Mouse (Mus musculus) embryonic facial prominence, embryonic 13.5 days (tissue): ENCODE data around the gene Fkbp11. TPM values are rescaled to one million over a fixed set of nuclear protein-coding genes. Genes with fewer than 3 reads are reported as not detected.
A peak's percentile ranks its signal among the peaks of the same experiment; 100 is the strongest.
"Not testable (repeated sequence)": the region's sequence is repeated elsewhere in the genome, so short reads cannot be mapped to it uniquely, and the experiment has no call there.

ENCODE experiments used
- ATAC-seq: fragments of 200-750 bp; cut with Nextera tagmentation; 2 replicates; pipeline ENCODE4 v1.8.0; 2017; ENCODE audit warnings: low read depth; ENCODE audit not compliant: insufficient number of reproducible peaks, insufficient read depth, low FRiP score, low TSS enrichment
- H3K27ac ChIP-seq: fragments of 300-500 bp; sonication (generic); 2 replicates; pipeline ENCODE4 v1.5.1; 2015; ENCODE audit warnings: moderate library complexity, mild to moderate bottlenecking, inconsistent platforms
- H3K27me3 ChIP-seq: fragments of 300-500 bp; sonication (generic); 2 replicates; pipeline ENCODE4 v1.6.1; 2015; ENCODE audit warnings: mild to moderate bottlenecking, inconsistent platforms
- H3K36me3 ChIP-seq: fragments of 300-500 bp; sonication (generic); 2 replicates; pipeline ENCODE4 v1.6.1; 2015; ENCODE audit warnings: mild to moderate bottlenecking, inconsistent platforms
- H3K4me1 ChIP-seq: fragments of 300-500 bp; sonication (generic); 2 replicates; pipeline ENCODE4 v1.6.1; 2015; ENCODE audit warnings: inconsistent platforms
- H3K4me2 ChIP-seq: fragments of 300-500 bp; sonication (generic); 2 replicates; pipeline ENCODE4 v1.6.1; 2015; ENCODE audit warnings: moderate library complexity, mild to moderate bottlenecking, inconsistent platforms
- H3K4me3 ChIP-seq: fragments of 300-500 bp; sonication (generic); 2 replicates; pipeline ENCODE4 v1.5.1; 2015; ENCODE audit warnings: mild to moderate bottlenecking, inconsistent platforms
- H3K9ac ChIP-seq: fragments of 300-500 bp; sonication (generic); 2 replicates; pipeline ENCODE4 v1.6.1; 2015; ENCODE audit warnings: mild to moderate bottlenecking, inconsistent platforms
- H3K9me3 ChIP-seq: fragments of 300-500 bp; sonication (generic); 2 replicates; pipeline ENCODE4 v1.6.1; 2016; ENCODE audit warnings: inconsistent platforms
- WGBS: fragments of 180-500 bp; shearing (Covaris S2); methylation state at CpG from one replicate; pipeline ENCODE4 v1.1.7; 2015; ENCODE audit warnings: mixed read lengths; 5-methylcytosine and 5-hydroxymethylcytosine counted together
- polyA plus RNA-seq: library from polyadenylated mRNA; unstranded; fragments of >200 nt; fragmentation: Nextera tagmentation; extraction: Ambion mirVana; gene quantifications from 2 replicates; pipeline ENCODE4 v1.2.1, GENCODE M21; 2015

Gene Fkbp11
- polyA plus RNA-seq, 1 experiment from 2014 or later: 48.3 TPM

DNA sequence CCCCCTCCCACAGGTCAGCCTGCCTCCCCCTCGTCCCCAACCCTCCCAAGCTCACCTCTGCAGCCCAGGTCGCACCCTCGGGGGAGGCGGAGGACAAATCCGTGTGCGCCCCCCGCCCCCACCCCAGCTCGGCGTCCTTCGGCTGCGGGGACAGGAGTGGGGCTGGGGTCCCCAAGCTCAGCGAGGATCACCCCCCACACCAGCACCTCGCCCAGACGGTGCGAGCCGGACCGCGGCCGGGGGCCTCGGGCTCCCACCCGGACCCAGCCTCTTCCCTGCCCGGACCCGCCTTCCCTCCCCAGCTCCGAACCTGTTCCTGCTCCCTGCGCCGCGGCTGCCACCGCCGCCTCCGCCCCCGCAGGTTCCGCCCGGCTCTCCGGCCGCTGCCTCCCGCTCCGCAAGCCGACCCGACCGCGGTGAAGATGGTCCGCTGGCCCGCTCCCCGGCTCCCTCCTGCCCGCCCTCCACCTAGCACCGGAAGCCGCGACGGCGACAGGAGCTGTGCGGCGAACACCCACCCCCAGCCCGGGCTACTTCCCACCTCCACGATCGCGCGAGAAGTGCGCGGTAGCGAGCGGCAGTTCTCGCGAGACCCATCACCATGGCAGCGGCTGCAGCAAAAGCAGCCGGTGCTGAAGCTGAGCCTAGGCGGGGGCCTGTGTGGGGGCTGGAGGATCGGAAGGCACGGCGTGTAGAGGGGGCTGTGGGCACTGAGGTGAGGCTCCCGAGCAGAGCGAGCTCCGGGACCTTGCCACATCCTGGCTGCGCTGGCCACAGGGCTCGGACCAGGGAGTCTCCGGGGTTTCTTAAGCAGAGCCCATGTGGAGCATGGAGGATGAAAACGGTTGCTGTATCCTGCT lies 34.9 kb upstream of the Fkbp11 start, which contains the start of gene Arf3:
Gene Arf3, minus strand, starts transcription at position 545 of the 860 bp plus-strand sequence.
- peak within 1 kb of the TSS; percentile 97 for H3K4me3 ChIP-seq
- H3K9me3 ChIP-seq: no peaks in the 10 kb centered on the region
- under 1% methylated on average over 76 of the region's 76 CpGs for WGBS
- peaks cover 20% of the 10 kb centered on the region for H3K4me1 ChIP-seq
- H3K9ac ChIP-seq: peak within 1 kb of the TSS; percentile 92
- peak; percentile 87 for ATAC-seq
- peak within 1 kb of the TSS; percentile 85 for H3K4me2 ChIP-seq
- H3K27me3 ChIP-seq: peaks cover 17% of the 10 kb centered on the region; the same call in 1 of the 2 replicates
- peaks cover 19% of the 10 kb centered on the region for H3K36me3 ChIP-seq
- H3K27ac ChIP-seq: peak within 1 kb of the TSS; percentile 83

DNA sequence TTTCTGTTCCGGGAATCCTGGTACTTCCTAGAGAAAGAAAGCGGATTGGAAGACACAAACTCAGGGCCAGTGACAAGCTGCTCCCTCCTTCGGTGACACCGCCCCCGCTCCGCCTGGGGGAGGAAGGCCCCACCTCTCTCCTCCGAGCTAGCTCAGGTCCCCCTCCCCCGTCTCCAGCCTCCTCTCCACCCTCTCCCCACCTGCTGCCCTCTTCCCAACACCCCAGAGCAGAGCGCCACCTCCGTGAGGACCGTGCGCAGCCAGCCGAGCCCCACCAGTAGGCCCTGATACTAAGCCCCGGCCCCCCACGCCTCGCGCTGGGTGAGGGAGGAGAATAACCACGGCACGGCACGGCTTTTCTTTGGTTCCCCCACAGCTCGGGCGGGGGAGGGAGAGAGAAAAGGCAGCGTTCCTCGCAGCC lies 34.2 kb upstream of the Fkbp11 start:
- ATAC-seq: peak; percentile 76
- Histone ChIP-seq H3K36me3 (peaks cover 23% of the 10 kb centered on the region), H3K4me3 (peak overlapping the region; percentile 97), H3K27me3 (peaks cover 17% of the 10 kb centered on the region; the same call in 1 of the 2 replicates), H3K9me3 (no peaks in the 10 kb centered on the region), H3K9ac (peak overlapping the region; percentile 92), H3K27ac (peak overlapping the region; percentile 83), H3K4me1 (peaks cover 20% of the 10 kb centered on the region), H3K4me2 (peak overlapping the region; percentile 85)
- whole genome bisulfite sequencing: under 1% methylated on average over 24 of the region's 24 CpGs

- ATAC-seq: no peak
- Histone ChIP-seq H3K27me3 (no peaks in the 10 kb centered on the region), H3K4me2 (no peak overlapping the region), H3K36me3 (peaks cover 37% of the 10 kb centered on the region), H3K27ac (no peak overlapping the region), H3K4me1 (no peaks in the 10 kb centered on the region), H3K4me3 (no peak overlapping the region), H3K9me3 (no peaks in the 10 kb centered on the region), H3K9ac (no peak overlapping the region)
- WGBS: 87% methylated on average over 2 of the region's 2 CpGs
Observed at GRCm38 (mm10) chr15:98754125-98754524, 26.1 kb upstream of the Fkbp11 start.

- no peak overlapping the region for H3K4me3 ChIP-seq
- no peak overlapping the region for H3K4me2 ChIP-seq
- no peak overlapping the region for H3K9ac ChIP-seq
- no peaks in the 10 kb centered on the region for H3K9me3 ChIP-seq
- no peak for ATAC-seq
- WGBS: 77% methylated on average over 8 of the region's 8 CpGs
- H3K27me3 ChIP-seq: no peaks in the 10 kb centered on the region
- no peaks in the 10 kb centered on the region for H3K4me1 ChIP-seq
- no peak overlapping the region for H3K27ac ChIP-seq
- H3K36me3 ChIP-seq: peaks cover 28% of the 10 kb centered on the region
Observed at GRCm38 (mm10) chr15:98753021-98753423, 25.0 kb upstream of the Fkbp11 start.

- no peaks in the 10 kb centered on the region for H3K27me3 ChIP-seq
- peaks cover 17% of the 10 kb centered on the region; the same call in 1 of the 2 replicates for H3K36me3 ChIP-seq
- no peak overlapping the region for H3K4me2 ChIP-seq
- H3K4me3 ChIP-seq: no peak overlapping the region
- no peak for ATAC-seq
- 97% methylated on average over 2 of the region's 2 CpGs for WGBS
- H3K9ac ChIP-seq: no peak overlapping the region
- H3K4me1 ChIP-seq: 0 out of 2 replicates have a peak, but pooled peaks cover 3% of the 10 kb centered on the region
- H3K9me3 ChIP-seq: no peaks in the 10 kb centered on the region
- H3K27ac ChIP-seq: no peak overlapping the region
Observed at GRCm38 (mm10) chr15:98749093-98749492, 21.1 kb upstream of the Fkbp11 start.

DNA sequence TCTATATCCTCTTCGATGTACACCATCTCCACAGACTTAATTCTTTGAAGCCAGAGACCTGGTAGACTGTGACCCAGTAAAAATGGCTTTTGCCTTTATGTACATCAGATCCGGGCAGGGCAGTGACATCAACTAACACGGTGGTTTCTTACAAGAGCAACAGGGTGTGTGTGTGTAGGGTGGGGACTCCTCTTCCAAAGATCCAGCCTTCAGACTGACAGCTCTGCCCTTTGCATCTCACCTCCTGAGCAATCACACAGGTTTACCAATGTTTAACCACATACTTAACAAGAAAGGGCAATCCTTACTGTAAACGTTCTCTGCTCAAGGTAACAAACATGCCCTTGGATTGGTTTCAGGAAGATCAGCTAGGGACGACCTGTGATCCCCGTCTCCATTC lies 19.3 kb upstream of the Fkbp11 start:
- Histone ChIP-seq H3K4me3 (no peak overlapping the region), H3K9me3 (no peaks in the 10 kb centered on the region), H3K4me2 (no peak overlapping the region), H3K36me3 (peaks cover 12% of the 10 kb centered on the region), H3K27me3 (no peaks in the 10 kb centered on the region), H3K4me1 (0 out of 2 replicates have a peak, but pooled peaks cover 3% of the 10 kb centered on the region), H3K27ac (no peak overlapping the region), H3K9ac (no peak overlapping the region)
- WGBS: 86% methylated on average over 6 of the region's 6 CpGs
- no peak for ATAC-seq

DNA sequence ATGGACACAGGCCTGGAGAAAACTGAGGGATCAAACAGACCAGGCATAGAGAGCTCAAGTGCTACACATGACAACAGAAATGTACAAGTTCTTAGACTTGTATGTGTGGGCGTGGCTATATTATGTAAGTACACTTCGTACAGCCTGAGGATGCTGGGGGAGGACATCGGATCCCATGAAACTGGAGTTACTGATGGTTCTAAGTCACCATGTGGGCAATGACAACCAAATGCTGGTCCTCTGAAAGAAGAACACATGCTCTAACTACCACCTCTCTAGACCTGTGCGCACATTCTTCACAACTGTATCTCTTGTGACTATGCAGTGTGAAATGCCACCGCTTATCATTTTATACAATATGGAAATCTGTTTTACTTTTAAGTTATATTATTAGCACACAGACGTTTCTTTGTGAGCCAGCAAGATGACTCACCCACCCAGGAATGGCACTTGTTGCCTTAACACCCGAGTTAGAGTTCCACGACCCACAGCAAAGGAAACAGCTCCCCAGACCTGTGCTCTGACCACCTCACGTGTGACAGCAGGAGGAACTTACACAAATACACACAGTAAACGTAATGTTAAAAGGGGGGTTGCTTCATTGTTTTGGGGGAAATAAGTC lies 18.5 kb upstream of the Fkbp11 start:
- Histone ChIP-seq H3K4me2 (no peak overlapping the region), H3K4me1 (0 out of 2 replicates have a peak, but pooled peaks cover 3% of the 10 kb centered on the region), H3K36me3 (peaks cover 19% of the 10 kb centered on the region), H3K9ac (no peak overlapping the region), H3K9me3 (no peaks in the 10 kb centered on the region), H3K4me3 (no peak overlapping the region), H3K27me3 (no peaks in the 10 kb centered on the region), H3K27ac (no peak overlapping the region)
- 84% methylated on average over 10 of the region's 10 CpGs for WGBS
- no peak for ATAC-seq

GRCm38 (mm10) chr15:98743863-98744262 lies 15.9 kb upstream of the Fkbp11 start:
- H3K27ac ChIP-seq, H3K4me1 ChIP-seq, ATAC-seq, H3K4me3 ChIP-seq, H3K9ac ChIP-seq, H3K27me3 ChIP-seq, H3K9me3 ChIP-seq, H3K4me2 ChIP-seq: not testable (repeated sequence)
- 90% methylated on average over 3 of the region's 3 CpGs for WGBS
- peaks cover 42% of the 10 kb centered on the region for H3K36me3 ChIP-seq

GRCm38 (mm10) chr15:98742766-98743428 lies 14.9 kb upstream of the Fkbp11 start:
- Histone ChIP-seq H3K27ac (no peak overlapping the region), H3K27me3 (no peaks in the 10 kb centered on the region), H3K4me1 (0 out of 2 replicates have a peak, but pooled peaks cover 3% of the 10 kb centered on the region), H3K4me2 (no peak overlapping the region), H3K36me3 (peaks cover 50% of the 10 kb centered on the region), H3K4me3 (no peak overlapping the region), H3K9ac (no peak overlapping the region), H3K9me3 (no peaks in the 10 kb centered on the region)
- 82% methylated on average over 8 of the region's 8 CpGs for WGBS
- no peak for ATAC-seq

- H3K9ac ChIP-seq: no peak overlapping the region
- H3K4me1 ChIP-seq: 0 out of 2 replicates have a peak, but pooled peaks cover 2% of the 10 kb centered on the region
- 91% methylated on average over 8 of the region's 8 CpGs for WGBS
- no peak overlapping the region for H3K27ac ChIP-seq
- no peaks in the 10 kb centered on the region for H3K27me3 ChIP-seq
- peaks cover 75% of the 10 kb centered on the region for H3K36me3 ChIP-seq
- H3K9me3 ChIP-seq: no peaks in the 10 kb centered on the region
- no peak overlapping the region for H3K4me2 ChIP-seq
- no peak overlapping the region for H3K4me3 ChIP-seq
- ATAC-seq: no peak
Observed at GRCm38 (mm10) chr15:98740219-98740618, 12.2 kb upstream of the Fkbp11 start.

DNA sequence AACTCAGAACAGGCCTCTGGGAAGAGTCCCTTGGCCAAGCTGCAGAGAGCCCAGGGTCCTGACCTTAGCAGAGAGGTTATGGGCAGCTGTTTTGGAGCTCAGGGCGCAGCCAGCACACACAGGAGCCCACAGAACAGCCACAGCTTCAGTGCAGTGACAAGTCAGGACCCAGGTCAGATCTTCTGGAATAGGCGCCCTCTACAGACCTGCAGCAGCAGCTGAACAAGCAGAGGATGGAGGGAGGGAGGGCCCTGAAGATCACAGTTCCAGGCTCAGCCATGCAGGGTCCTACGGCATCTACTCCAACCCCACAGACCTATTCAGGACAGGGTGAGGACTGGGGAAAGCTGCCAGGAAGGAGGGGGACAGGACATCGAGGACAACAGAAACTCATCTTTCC lies 10.8 kb upstream of the Fkbp11 start:
- Histone ChIP-seq H3K9ac (no peak overlapping the region), H3K27ac (no peak overlapping the region), H3K9me3 (no peaks in the 10 kb centered on the region), H3K4me2 (no peak overlapping the region), H3K27me3 (no peaks in the 10 kb centered on the region), H3K36me3 (peaks cover 74% of the 10 kb centered on the region), H3K4me3 (no peak overlapping the region), H3K4me1 (0 out of 2 replicates have a peak, but pooled peaks cover 4% of the 10 kb centered on the region)
- 61% methylated on average over 4 of the region's 4 CpGs for WGBS
- no peak for ATAC-seq
